Mouse (Mus musculus): ENCODE results near the gene Zfp454. TPM values are rescaled to one million over a fixed set of nuclear protein-coding genes. Genes with fewer than 3 reads are reported as not detected.

The Zfp454 gene
- polyA plus RNA-seq, 1 experiment from 2014 or later = 4.6 TPM

GRCm38 (mm10) chr11:50826214-50826613, 61.2 kb downstream of the Zfp454 start:
- Histone ChIP-seq H3K27me3 (ENCODE audit: control insufficient read depth, insufficient read depth, low read length) (no peaks in the 10 kb centered on the region), H3K9me3 (replicated peaks; ENCODE audit: control insufficient read depth, low read length) (no peaks in the 10 kb centered on the region), H3K27ac (ENCODE audit: low read depth, low read length) (no peak overlapping the region), H3K9ac (ENCODE audit: low read depth, low read length) (peak overlapping the region; percentile 95; the same call in 1 of the 2 replicates), H3K4me3 (ENCODE audit: low read depth, low read length) (no peak overlapping the region; the same call in 1 of the 2 replicates), H3K36me3 (ENCODE audit: control insufficient read depth, insufficient read depth, low read length) (peaks cover 20% of the 10 kb centered on the region), H3K4me1 (ENCODE audit: control insufficient read depth, insufficient read depth, low read length) (peaks cover 4% of the 10 kb centered on the region; the same call in 1 of the 2 replicates), H3K4me2 (peak overlapping the region; percentile 79)
- no peak for ATAC-seq (replicated peaks; ENCODE audit: insufficient number of reproducible peaks, low FRiP score, low TSS enrichment)
- 67% methylated on average over 2 of the region's 2 CpGs for WGBS (ENCODE audit: insufficient replicate concordance)

Other genes starting within 250 kb of the Zfp454 start
- gene Zfp354c, start 59.9 kb downstream of the Zfp454 start, polyA plus RNA-seq (2014; fragmentation: Nextera tagmentation; extraction: Ambion mirVana) = 16.9 and 20.4 TPM in 2 replicates
- gene Zfp879, start 46.1 kb downstream of the Zfp454 start, polyA plus RNA-seq (2014; fragmentation: Nextera tagmentation; extraction: Ambion mirVana) = 0.50 and 0.63 TPM in 2 replicates
- gene Grm6, start 37.0 kb downstream of the Zfp454 start, polyA plus RNA-seq (2014; fragmentation: Nextera tagmentation; extraction: Ambion mirVana) = 0.04 TPM in 1 of 2 replicates, not detected in the other
- gene Zfp2, start 28.5 kb upstream of the Zfp454 start, polyA plus RNA-seq (2014; fragmentation: Nextera tagmentation; extraction: Ambion mirVana) = 9.2 and 11.2 TPM in 2 replicates
- gene Zfp354b, start 44.0 kb upstream of the Zfp454 start, polyA plus RNA-seq (2014; fragmentation: Nextera tagmentation; extraction: Ambion mirVana) = 0.30 and 0.82 TPM in 2 replicates
- not detected in 2 replicates for gene 4933414I15Rik, start 56.1 kb upstream of the Zfp454 start, polyA plus RNA-seq (2014; fragmentation: Nextera tagmentation; extraction: Ambion mirVana)
- not detected in 2 replicates for gene Prop1, start 66.1 kb upstream of the Zfp454 start, polyA plus RNA-seq (2014; fragmentation: Nextera tagmentation; extraction: Ambion mirVana)
- not detected in 2 replicates for gene Olfr1378, start 78.9 kb upstream of the Zfp454 start, polyA plus RNA-seq (2014; fragmentation: Nextera tagmentation; extraction: Ambion mirVana)
- gene Olfr1377, start 94.3 kb upstream of the Zfp454 start, polyA plus RNA-seq (2014; fragmentation: Nextera tagmentation; extraction: Ambion mirVana) = not detected in 2 replicates
- not detected in 2 replicates for gene Olfr51, start 115.9 kb upstream of the Zfp454 start, polyA plus RNA-seq (2014; fragmentation: Nextera tagmentation; extraction: Ambion mirVana)
- not detected in 2 replicates for gene Olfr54, start 126.6 kb upstream of the Zfp454 start, polyA plus RNA-seq (2014; fragmentation: Nextera tagmentation; extraction: Ambion mirVana)
- gene Olfr1375, start 160.5 kb upstream of the Zfp454 start, polyA plus RNA-seq (2014; fragmentation: Nextera tagmentation; extraction: Ambion mirVana) = not detected in 2 replicates
- 6.6 and 8.2 TPM in 2 replicates for gene Zfp354a, start 171.6 kb upstream of the Zfp454 start, polyA plus RNA-seq (2014; fragmentation: Nextera tagmentation; extraction: Ambion mirVana)

Measured in heart, embryonic 11.5 days (tissue).